Mouse (Mus musculus): ENCODE measurements around the gene Gm20509. TPM values are rescaled to one million over a fixed set of nuclear protein-coding genes. Genes with fewer than 3 reads are reported as not detected.

The Gm20509 gene
- polyA plus RNA-seq, 1 experiment, result not detected

DNA sequence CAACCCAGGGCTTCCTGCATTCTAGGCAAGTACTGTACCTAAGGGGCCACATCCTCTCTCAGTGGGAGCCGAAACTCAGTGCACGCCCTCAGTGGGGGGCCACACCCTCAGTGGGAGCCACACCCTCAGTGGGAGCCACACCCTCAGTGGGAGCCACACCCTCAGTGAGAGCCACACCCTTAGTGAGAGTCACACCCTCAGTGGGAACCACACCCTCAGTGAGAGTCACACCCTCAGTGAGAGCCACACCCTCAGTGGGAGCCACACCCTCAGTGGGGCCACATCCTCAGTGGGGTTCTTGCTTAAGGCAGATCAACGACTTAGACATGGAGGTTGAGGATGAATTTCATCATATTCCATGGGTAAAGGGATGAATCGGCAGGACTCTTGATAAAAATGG, 55.7 kb downstream of the Gm20509 start:
- WGBS, result 82% methylated on average over 4 of the region's 4 CpGs
- Histone ChIP-seq H3K27me3 (ENCODE audit: control insufficient read depth, insufficient read depth, low read length) (no peaks in the 10 kb centered on the region), H3K36me3 (ENCODE audit: control insufficient read depth, insufficient read depth, low read length) (no peaks in the 10 kb centered on the region), H3K4me1 (replicated peaks; ENCODE audit: control insufficient read depth, insufficient read depth, low read length) (no peaks in the 10 kb centered on the region), H3K27ac (ENCODE audit: control insufficient read depth, insufficient read depth, low read length) (no peak overlapping the region), H3K4me3 (ENCODE audit: control insufficient read depth, insufficient read depth, low read length) (no peak overlapping the region)
- DNase-seq, result no peak
- no peak for TF ChIP-seq POLR2A (IDR thresholded peaks at IDR 0.05; ENCODE audit: control insufficient read depth, extremely low read depth, insufficient read depth, low read length, poor library complexity)
- TF ChIP-seq CTCF (IDR thresholded peaks at IDR 0.05; ENCODE audit: borderline replicate concordance, control insufficient read depth, extremely low read depth, insufficient read depth, low read length, poor library complexity), result no peak

DNA sequence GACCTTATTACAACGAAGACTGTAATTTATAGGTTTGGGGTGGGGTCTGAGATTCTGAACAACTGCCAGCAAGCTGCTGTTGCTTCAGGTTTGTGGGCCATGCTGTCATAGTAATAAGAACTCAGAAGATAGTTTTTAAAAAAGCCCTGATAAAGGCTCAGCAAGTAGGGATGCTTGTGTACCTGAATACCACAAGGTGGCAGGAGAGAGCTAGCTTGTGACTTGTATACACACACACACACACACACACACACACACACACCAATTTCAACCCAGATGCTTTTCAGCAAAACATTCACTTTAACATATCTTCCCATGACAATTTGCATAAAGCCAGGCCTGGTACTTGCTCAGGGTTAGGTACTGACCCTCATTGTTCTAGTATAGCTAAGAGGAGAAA, 57.0 kb downstream of the Gm20509 start:
- Histone ChIP-seq H3K36me3 (ENCODE audit: control insufficient read depth, insufficient read depth, low read length) (no peaks in the 10 kb centered on the region), H3K27me3 (ENCODE audit: control insufficient read depth, insufficient read depth, low read length) (no peaks in the 10 kb centered on the region), H3K4me1 (replicated peaks; ENCODE audit: control insufficient read depth, insufficient read depth, low read length) (no peaks in the 10 kb centered on the region), H3K4me3 (ENCODE audit: control insufficient read depth, insufficient read depth, low read length) (no peak overlapping the region), H3K27ac (ENCODE audit: control insufficient read depth, insufficient read depth, low read length) (no peak overlapping the region)
- 75% methylated on average over 1 of the region's 1 CpGs for WGBS
- TF ChIP-seq POLR2A (IDR thresholded peaks at IDR 0.05; ENCODE audit: control insufficient read depth, extremely low read depth, insufficient read depth, low read length, poor library complexity) (no peak), CTCF (IDR thresholded peaks at IDR 0.05; ENCODE audit: borderline replicate concordance, control insufficient read depth, extremely low read depth, insufficient read depth, low read length, poor library complexity) (no peak)
- no peak for DNase-seq

DNA sequence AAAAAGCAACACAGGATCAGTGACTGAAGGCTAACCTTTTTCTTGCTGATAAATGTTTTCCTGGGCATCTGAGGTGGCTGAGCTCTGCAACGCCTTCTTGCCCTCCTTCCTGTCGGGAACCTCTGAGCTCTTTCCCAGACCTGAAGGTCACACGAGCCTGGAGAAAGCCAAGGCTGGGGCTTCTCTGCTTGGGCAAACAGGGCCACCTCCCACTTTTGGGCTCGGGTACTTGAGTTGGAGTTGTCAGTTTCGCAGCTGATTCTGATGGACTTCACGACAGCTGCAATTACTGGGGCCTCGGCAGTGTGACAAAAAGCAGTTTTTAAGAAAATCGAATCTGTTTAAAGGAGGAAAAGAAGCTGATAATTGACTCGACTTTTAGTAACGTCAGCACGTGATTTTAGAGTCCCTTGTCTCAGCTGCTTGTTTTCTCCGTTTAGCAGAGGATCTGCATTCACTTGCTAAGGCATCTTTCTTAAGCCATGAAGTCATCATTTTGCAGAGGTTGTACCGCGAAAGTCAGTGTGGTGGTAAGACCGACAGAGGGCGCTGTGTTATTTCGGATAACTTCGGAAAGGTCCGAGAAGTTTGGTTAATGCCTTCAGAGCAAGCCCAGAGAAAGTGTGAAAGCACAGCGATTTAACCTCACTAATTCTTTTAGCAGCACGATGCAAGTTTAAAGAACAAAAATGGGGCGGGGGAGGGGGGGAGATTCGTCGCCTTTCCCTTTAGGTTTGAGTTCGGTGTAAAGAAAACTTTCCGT, 60.5 kb downstream of the Gm20509 start:
- DNase-seq, result peak; percentile 60
- TF ChIP-seq POLR2A (IDR thresholded peaks at IDR 0.05; ENCODE audit: control insufficient read depth, extremely low read depth, insufficient read depth, low read length, poor library complexity) (no peak), CTCF (IDR thresholded peaks at IDR 0.05; ENCODE audit: borderline replicate concordance, control insufficient read depth, extremely low read depth, insufficient read depth, low read length, poor library complexity) (no peak)
- Histone ChIP-seq H3K36me3 (ENCODE audit: control insufficient read depth, insufficient read depth, low read length) (no peaks in the 10 kb centered on the region), H3K4me1 (replicated peaks; ENCODE audit: control insufficient read depth, insufficient read depth, low read length) (no peaks in the 10 kb centered on the region), H3K27ac (ENCODE audit: control insufficient read depth, insufficient read depth, low read length) (no peak overlapping the region), H3K4me3 (ENCODE audit: control insufficient read depth, insufficient read depth, low read length) (no peak overlapping the region), H3K27me3 (ENCODE audit: control insufficient read depth, insufficient read depth, low read length) (no peaks in the 10 kb centered on the region)
- WGBS, result 26% methylated on average over 26 of the region's 26 CpGs

DNA sequence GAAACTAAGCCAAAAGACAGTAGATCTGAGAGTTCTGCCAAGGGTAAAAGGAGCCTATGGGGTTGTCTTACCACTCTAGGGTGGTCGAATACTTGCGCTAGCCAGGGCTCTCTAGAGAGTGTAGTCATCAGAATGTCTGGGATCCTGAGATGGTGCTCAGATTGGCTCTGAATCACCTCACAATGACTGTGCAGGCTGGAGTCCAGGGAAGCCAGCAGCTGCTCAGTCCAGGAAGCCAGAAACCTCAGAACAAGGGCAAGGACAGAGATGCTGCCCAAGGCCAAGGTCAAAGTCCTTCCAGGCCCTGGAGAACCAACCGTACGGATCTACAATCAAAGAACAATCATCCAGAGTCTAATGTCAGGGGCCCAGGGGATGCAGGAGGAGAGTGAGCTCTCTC, 63.4 kb downstream of the Gm20509 start:
- TF ChIP-seq CTCF (IDR thresholded peaks at IDR 0.05; ENCODE audit: borderline replicate concordance, control insufficient read depth, extremely low read depth, insufficient read depth, low read length, poor library complexity) (no peak), POLR2A (IDR thresholded peaks at IDR 0.05; ENCODE audit: control insufficient read depth, extremely low read depth, insufficient read depth, low read length, poor library complexity) (no peak)

More for the DNA sequence above, 63.4 kb downstream of the Gm20509 start:
- 87% methylated on average over 4 of the region's 4 CpGs for WGBS
- H3K4me1 ChIP-seq (replicated peaks; ENCODE audit: control insufficient read depth, insufficient read depth, low read length), result no peaks in the 10 kb centered on the region
- H3K36me3 ChIP-seq (ENCODE audit: control insufficient read depth, insufficient read depth, low read length), result no peaks in the 10 kb centered on the region
- DNase-seq, result no peak
- no peaks in the 10 kb centered on the region for H3K27me3 ChIP-seq (ENCODE audit: control insufficient read depth, insufficient read depth, low read length)
- no peak overlapping the region for H3K4me3 ChIP-seq (ENCODE audit: control insufficient read depth, insufficient read depth, low read length)
- H3K27ac ChIP-seq (ENCODE audit: control insufficient read depth, insufficient read depth, low read length), result no peak overlapping the region

Other genes starting within 250 kb of the Gm20509 start
- 0.27 and 0.38 TPM in 2 replicates for gene Pygo1, start 176.8 kb upstream of the Gm20509 start, polyA plus RNA-seq (2012; rRNA removed)
- gene Dyx1c1, start 143.7 kb upstream of the Gm20509 start, polyA plus RNA-seq (2012; rRNA removed), result 0.19 and 0.29 TPM in 2 replicates
- gene Gm44503, start 143.6 kb upstream of the Gm20509 start, polyA plus RNA-seq (2012; rRNA removed), result not detected in 2 replicates
- 5.5 and 6.0 TPM in 2 replicates for gene Ccpg1os, start 117.1 kb upstream of the Gm20509 start, polyA plus RNA-seq (2012; rRNA removed)
- 11.6 and 12.3 TPM in 2 replicates for gene Ccpg1, start 117.0 kb upstream of the Gm20509 start, polyA plus RNA-seq (2012; rRNA removed)
- 8.2 and 11.7 TPM in 2 replicates for gene Pigb, start 62.1 kb upstream of the Gm20509 start, polyA plus RNA-seq (2012; rRNA removed)
- 21.1 and 22.4 TPM in 2 replicates for gene Rab27a, start 57.6 kb upstream of the Gm20509 start, polyA plus RNA-seq (2012; rRNA removed)
- gene Khdc3, start 634 bp upstream of the Gm20509 start, polyA plus RNA-seq (2012; rRNA removed), result 2.2 and 2.3 TPM in 2 replicates
- gene Rsl24d1, start 11.0 kb downstream of the Gm20509 start, polyA plus RNA-seq (2012; rRNA removed), result 25.8 and 26.3 TPM in 2 replicates

Data from thymus, adult 2 months (tissue).